In genomic region chr4:117169936-117170335, GRCm38 (mm10) we compare ENCODE assay signal across 29 mouse cellular contexts. TPM values are rescaled to one million over a fixed set of nuclear protein-coding genes. Genes with fewer than 3 reads are reported as not detected.
DNase-seq lines count a peak whose midpoint lies in the region; TF ChIP-seq lines count a peak whose summit lies in the region.
"Had no signal": no experiment of that assay in that cellular context is flagged by ENCODE, and none has a peak within 500 bp of the region (broad histone marks: within the 10 kb centered on the region; RNA-seq: fewer than 3 reads in every experiment).

No protein-coding gene starts in this region.

- H3K36me3 ChIP-seq in liver, adult 2 months (ENCODE audit: control insufficient read depth, insufficient read depth, low read length) = no peaks in the 10 kb centered on the region

- H3K27me3 ChIP-seq in liver, adult 2 months (ENCODE audit: control insufficient read depth, insufficient read depth, low read length) = no peaks in the 10 kb centered on the region
- H3K27me3 ChIP-seq: embryonic facial prominence, embryonic 13.5 days; forebrain, embryonic 12.5 days; forebrain, embryonic 15.5 days; heart, embryonic 13.5 days; Patski had no signal

- no peak for TF ChIP-seq POLR2A in liver, adult 2 months (IDR thresholded peaks at IDR 0.05; ENCODE audit: extremely low read depth, insufficient read depth, low read length)

- H3K27ac ChIP-seq in liver, adult 2 months (replicated peaks; ENCODE audit: insufficient read depth, low read depth, low read length) = no peak overlapping the region
- H3K27ac ChIP-seq: embryonic facial prominence, embryonic 10.5 days; embryonic facial prominence, embryonic 13.5 days; forebrain, embryonic 12.5 days; forebrain, embryonic 15.5 days; heart, adult 2 months; heart, embryonic 10.5 days; heart, embryonic 13.5 days; hindbrain, embryonic 14.5 days; hindbrain, postnatal 0 days had no signal

- intact Hi-C loops in left cerebral cortex, postnatal 14 days (cut with DNase I) = no loop called here

- H3K4me3 ChIP-seq in liver, adult 2 months (ENCODE audit: insufficient read depth, low read depth, low read length) = no peak overlapping the region
- H3K4me3 ChIP-seq: embryonic facial prominence, embryonic 10.5 days; embryonic facial prominence, embryonic 13.5 days; erythroblast, embryonic 14.5 days; forebrain, embryonic 12.5 days; forebrain, embryonic 15.5 days; heart, adult 2 months; heart, embryonic 10.5 days; heart, embryonic 13.5 days had no signal

- H3K4me1 ChIP-seq in liver, adult 2 months (ENCODE audit: control insufficient read depth, insufficient read depth, low read length) = no peaks in the 10 kb centered on the region
- H3K4me1 ChIP-seq: embryonic facial prominence, embryonic 10.5 days; embryonic facial prominence, embryonic 13.5 days; forebrain, embryonic 12.5 days; forebrain, embryonic 15.5 days; heart, embryonic 10.5 days; heart, embryonic 13.5 days had no signal

- no peak for TF ChIP-seq CTCF in liver, adult 2 months (IDR thresholded peaks at IDR 0.05; ENCODE audit: low read depth, low read length)

- H3K79me2 ChIP-seq in liver, adult 2 months (ENCODE audit: control insufficient read depth, insufficient read depth, low read length) = no peaks in the 10 kb centered on the region

- no peak overlapping the region for H3K9ac ChIP-seq in liver, adult 2 months (ENCODE audit: low read depth, low read length)
- H3K9ac ChIP-seq: forebrain, embryonic 12.5 days; forebrain, embryonic 15.5 days; heart, embryonic 13.5 days; hindbrain, embryonic 14.5 days had no signal

- 50% methylated on average over 5 of the region's 5 CpGs for WGBS in liver, adult 2 months

- peak; percentile 37 for DNase-seq in liver, adult 2 months (ENCODE audit: extremely low read depth, low read depth, low spot score)
- no peak for DNase-seq in liver
- peak; percentile 86 for DNase-seq in ES-CJ7 (ENCODE audit: low read depth, low spot score)
- peak; percentile 81 for DNase-seq in ZHBTc4 (ENCODE audit: low read depth, low spot score)
- DNase-seq in kidney, adult 18-20 months = no peak
- DNase-seq in left cerebral cortex, postnatal 14 days (ENCODE audit: low spot score in 2 of 2) = no peak
- DNase-seq in heart, adult 18-20 months = no peak
- DNase-seq: adrenal gland, adult 8-10 months; adrenal gland, postnatal 25 days; cerebellum, adult 11-12 months; cerebellum, adult 8-10 months; cerebellum, postnatal 10 days; cerebellum, postnatal 36 days; embryo, embryonic 11 days; gastrocnemius, postnatal 25 days; heart, adult 2 months; heart, postnatal 14 days; heart, postnatal 4 days had no signal

RNA-seq across cellular contexts. Expression of gene Kif2c, which starts 12.5 kb away (rescaled TPM):
- total RNA-seq in liver, adult 2 months (2014; rRNA removed) = 0.18 and 0.67 TPM in 2 replicates
- polyA plus RNA-seq in liver, adult 2 months (2012; rRNA removed) = 0.05 TPM in 1 of 2 replicates, not detected in the other
- total RNA-seq in left cerebral cortex, postnatal 14 days (2021) = under 1 TPM; 0.46 to 0.61 TPM
- total RNA-seq in heart, adult 18-20 months (2021) = under 1 TPM; 0.30 to 0.36 TPM
- total RNA-seq: gastrocnemius, adult 8-10 months had no signal

RNA-seq across cellular contexts. Expression of gene Rps8, which starts 13.9 kb away (rescaled TPM):
- total RNA-seq in liver, adult 2 months (2014; rRNA removed) = 449 and 482 TPM in 2 replicates
- 311 and 370 TPM in 2 replicates for polyA plus RNA-seq in liver, adult 2 months (2012; rRNA removed)
- total RNA-seq in left cerebral cortex, postnatal 14 days (2021) = 100 to 1,000 TPM; 448 to 449 TPM
- total RNA-seq in heart, adult 18-20 months (2021) = 100 to 1,000 TPM; 587 to 633 TPM

RNA-seq across cellular contexts. Expression of gene Plk3, which starts 36.2 kb away (rescaled TPM):
- 10.7 and 19.5 TPM in 2 replicates for total RNA-seq in liver, adult 2 months (2014; rRNA removed)
- 21.2 and 31.7 TPM in 2 replicates for polyA plus RNA-seq in liver, adult 2 months (2012; rRNA removed)
- total RNA-seq in left cerebral cortex, postnatal 14 days (2021) = 10 to 100 TPM; 15.6 to 16.2 TPM
- total RNA-seq in heart, adult 18-20 months (2021) = 1 to 10 TPM; 1.4 TPM

RNA-seq across cellular contexts. Expression of gene Tctex1d4, which starts 43.3 kb away (rescaled TPM):
- total RNA-seq in liver, adult 2 months (2014; rRNA removed) = not detected in 2 replicates
- polyA plus RNA-seq in liver, adult 2 months (2012; rRNA removed) = 0.17 TPM in 1 of 2 replicates, not detected in the other
- not detected for total RNA-seq in left cerebral cortex, postnatal 14 days (2021)
- under 1 TPM in 1 of 2 experiments, not detected in 1; 0.64 TPM for total RNA-seq in heart, adult 18-20 months (2021)
- total RNA-seq: adrenal gland, adult 8-10 months; adrenal gland, postnatal 25 days; gastrocnemius, adult 8-10 months; gastrocnemius, postnatal 25 days; heart, adult 2 months; heart, postnatal 14 days; heart, postnatal 4 days had no signal
- polyA plus RNA-seq: embryonic facial prominence, embryonic 10.5 days; embryonic facial prominence, embryonic 13.5 days; erythroblast, embryonic 14.5 days; forebrain, embryonic 12.5 days; heart, embryonic 10.5 days; heart, embryonic 13.5 days had no signal

RNA-seq across cellular contexts. Expression of gene Btbd19, which starts 44.4 kb away (rescaled TPM):
- 0.67 and 0.74 TPM in 2 replicates for total RNA-seq in liver, adult 2 months (2014; rRNA removed)
- polyA plus RNA-seq in liver, adult 2 months (2012; rRNA removed) = 0.86 and 1.8 TPM in 2 replicates
- total RNA-seq in left cerebral cortex, postnatal 14 days (2021) = 10 to 100 TPM; 11.8 to 12.4 TPM
- 1 to 10 TPM; 3.4 to 3.5 TPM for total RNA-seq in heart, adult 18-20 months (2021)

Comparison
In these comparisons a context has a peak if more than half of its experiments do, and no peak if none do; other contexts are left out.
1. DNase-seq: peak in liver, adult 2 months (single experiment), ES-CJ7 (single experiment) and ZHBTc4 (single experiment); none in liver (single experiment), kidney, adult 18-20 months (single experiment), left cerebral cortex, postnatal 14 days (0 of 2) and heart, adult 18-20 months (0 of 2).